Mouse (Mus musculus): ENCODE measurements at regions not wholly inside any gene's neighbourhood (a gene's known extent, or its start where the extent isn't known, plus 50 kb on each side); places are given as distances from the start of the nearest gene placed in this dataset.
A peak's percentile ranks its signal among the peaks of the same experiment; 100 is the strongest.

- H3K4me2 ChIP-seq (ENCODE audit: low read depth): no peak overlapping the region
- H3ac ChIP-seq (ENCODE audit: control insufficient read depth, insufficient read length): no peak overlapping the region
- no peaks in the 10 kb centered on the region for H3K79me2 ChIP-seq (ENCODE audit: control insufficient read depth, insufficient read depth)
- no peak overlapping the region for H3K4me3 ChIP-seq
- TF ChIP-seq CEBPB (IDR thresholded peaks at IDR 0.05; ENCODE audit: insufficient read depth, poor library complexity, severe bottlenecking): peak; percentile 90
- TF ChIP-seq POLR2AphosphoS2 (IDR thresholded peaks at IDR 0.05; ENCODE audit: insufficient read length, low read depth): no peak
- H3K36me3 ChIP-seq (ENCODE audit: control insufficient read depth, insufficient read depth): no peaks in the 10 kb centered on the region
- no peaks in the 10 kb centered on the region for H3K27me3 ChIP-seq (ENCODE audit: control insufficient read depth, insufficient read depth, insufficient read length)
Measured at GRCm38 (mm10) chr3:124770326-124770725, 189.4 kb upstream of the 1700003H04Rik start.

DNA sequence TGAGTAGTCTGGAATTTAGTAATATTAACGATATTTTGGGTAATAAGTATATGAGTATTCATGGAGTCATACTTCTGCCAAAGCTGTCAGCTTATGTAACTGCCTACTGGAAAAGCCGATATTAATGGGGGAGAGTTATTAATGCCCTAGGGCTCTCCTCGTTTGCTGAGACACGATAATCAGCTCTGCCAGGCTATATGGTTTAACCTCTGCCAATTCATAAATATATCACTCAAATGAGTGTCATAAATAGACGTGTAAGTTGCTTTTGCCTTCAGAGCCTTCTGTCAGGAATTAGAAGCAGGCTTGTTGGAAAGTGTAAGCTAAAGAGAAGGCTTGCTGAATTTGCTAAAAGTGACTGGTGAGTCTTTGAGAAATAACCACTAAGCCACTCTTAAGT is 188.4 kb upstream of the 1700003H04Rik start:
- Histone ChIP-seq H3K27me3 (ENCODE audit: control insufficient read depth, insufficient read depth, insufficient read length) (no peaks in the 10 kb centered on the region), H3K4me3 (no peak overlapping the region), H3K4me2 (ENCODE audit: low read depth) (no peak overlapping the region), H3K79me2 (ENCODE audit: control insufficient read depth, insufficient read depth) (no peaks in the 10 kb centered on the region), H3ac (ENCODE audit: control insufficient read depth, insufficient read length) (no peak overlapping the region), H3K36me3 (ENCODE audit: control insufficient read depth, insufficient read depth) (no peaks in the 10 kb centered on the region)
- TF ChIP-seq POLR2A (IDR thresholded peaks at IDR 0.05; ENCODE audit: insufficient read length, low read depth) (no peak), TCF3 (IDR thresholded peaks at IDR 0.05; ENCODE audit: insufficient read length, low read depth) (no peak), MAX (IDR thresholded peaks at IDR 0.05; ENCODE audit: low read depth) (no peak), E2F4 (IDR thresholded peaks at IDR 0.05; ENCODE audit: insufficient read depth) (no peak), TCF12 (IDR thresholded peaks at IDR 0.05; ENCODE audit: insufficient read depth, poor library complexity, severe bottlenecking) (no peak), USF1 (IDR thresholded peaks at IDR 0.05; ENCODE audit: low read depth) (no peak), CEBPB (IDR thresholded peaks at IDR 0.05; ENCODE audit: insufficient read depth, poor library complexity, severe bottlenecking) (no peak)

GRCm38 (mm10) chr3:124755693-124756435 is 175.0 kb upstream of the 1700003H04Rik start:
- Histone ChIP-seq H3K27me3 (ENCODE audit: control insufficient read depth, insufficient read depth, insufficient read length) (no peaks in the 10 kb centered on the region), H3ac (ENCODE audit: control insufficient read depth, insufficient read length) (no peak overlapping the region), H3K79me2 (ENCODE audit: control insufficient read depth, insufficient read depth) (no peaks in the 10 kb centered on the region), H3K4me2 (ENCODE audit: low read depth) (no peak overlapping the region), H3K36me3 (ENCODE audit: control insufficient read depth, insufficient read depth) (no peaks in the 10 kb centered on the region), H3K4me3 (no peak overlapping the region)
- no peak for TF ChIP-seq REST (IDR thresholded peaks at IDR 0.05; ENCODE audit: insufficient read depth, insufficient read length)
- no peak for TF ChIP-seq POLR2A (IDR thresholded peaks at IDR 0.05; ENCODE audit: insufficient read length, low read depth)
- TF ChIP-seq MYOD1 (IDR thresholded peaks at IDR 0.05; ENCODE audit: control insufficient read depth in 1 of 3, insufficient read length in 2 of 3, low read depth in 2 of 3): no peak
- no peak for TF ChIP-seq E2F4 (IDR thresholded peaks at IDR 0.05; ENCODE audit: insufficient read depth)
- TF ChIP-seq POLR2AphosphoS2 (IDR thresholded peaks at IDR 0.05; ENCODE audit: insufficient read length, low read depth): no peak
- TF ChIP-seq CEBPB (IDR thresholded peaks at IDR 0.05; ENCODE audit: insufficient read depth, poor library complexity, severe bottlenecking): no peak
- TF ChIP-seq TCF12 (IDR thresholded peaks at IDR 0.05; ENCODE audit: insufficient read depth, poor library complexity, severe bottlenecking): no peak
- TF ChIP-seq MYOG (IDR thresholded peaks at IDR 0.05; ENCODE audit: control insufficient read depth in 1 of 3, insufficient read depth in 1 of 3, insufficient read length in 2 of 3, low read depth in 2 of 3): no peak
- TF ChIP-seq MAX (IDR thresholded peaks at IDR 0.05; ENCODE audit: low read depth): no peak
- no peak for TF ChIP-seq TCF3 (IDR thresholded peaks at IDR 0.05; ENCODE audit: insufficient read length, low read depth)
- TF ChIP-seq SRF (IDR thresholded peaks at IDR 0.05; ENCODE audit: control insufficient read depth, insufficient read length, low read depth): no peak
- no peak for TF ChIP-seq USF1 (IDR thresholded peaks at IDR 0.05; ENCODE audit: low read depth)

- Histone ChIP-seq H3K27me3 (ENCODE audit: control insufficient read depth, insufficient read depth, insufficient read length) (no peaks in the 10 kb centered on the region), H3K79me2 (ENCODE audit: control insufficient read depth, insufficient read depth) (no peaks in the 10 kb centered on the region), H3ac (ENCODE audit: control insufficient read depth, insufficient read length) (no peak overlapping the region), H3K4me2 (ENCODE audit: low read depth) (no peak overlapping the region), H3K36me3 (ENCODE audit: control insufficient read depth, insufficient read depth) (no peaks in the 10 kb centered on the region), H3K4me3 (no peak overlapping the region)
- TF ChIP-seq USF1 (IDR thresholded peaks at IDR 0.05; ENCODE audit: low read depth) (peak; percentile 23), REST (IDR thresholded peaks at IDR 0.05; ENCODE audit: insufficient read depth, insufficient read length) (no peak), CEBPB (IDR thresholded peaks at IDR 0.05; ENCODE audit: insufficient read depth, poor library complexity, severe bottlenecking) (no peak)
Measured at GRCm38 (mm10) chr3:124752571-124753118, 171.7 kb upstream of the 1700003H04Rik start.

- Histone ChIP-seq H3K4me3 (no peak overlapping the region), H3ac (ENCODE audit: control insufficient read depth, insufficient read length) (no peak overlapping the region), H3K36me3 (ENCODE audit: control insufficient read depth, insufficient read depth) (no peaks in the 10 kb centered on the region), H3K4me2 (ENCODE audit: low read depth) (no peak overlapping the region), H3K27me3 (ENCODE audit: control insufficient read depth, insufficient read depth, insufficient read length) (no peaks in the 10 kb centered on the region), H3K79me2 (ENCODE audit: control insufficient read depth, insufficient read depth) (no peaks in the 10 kb centered on the region)
- TF ChIP-seq USF1 (IDR thresholded peaks at IDR 0.05; ENCODE audit: low read depth): no peak
- TF ChIP-seq SRF (IDR thresholded peaks at IDR 0.05; ENCODE audit: control insufficient read depth, insufficient read length, low read depth): no peak
- no peak for TF ChIP-seq MYOD1 (IDR thresholded peaks at IDR 0.05; ENCODE audit: control insufficient read depth in 1 of 3, insufficient read length in 2 of 3, low read depth in 2 of 3)
- no peak for TF ChIP-seq TCF12 (IDR thresholded peaks at IDR 0.05; ENCODE audit: insufficient read depth, poor library complexity, severe bottlenecking)
- no peak for TF ChIP-seq TCF3 (IDR thresholded peaks at IDR 0.05; ENCODE audit: insufficient read length, low read depth)
- no peak for TF ChIP-seq E2F4 (IDR thresholded peaks at IDR 0.05; ENCODE audit: insufficient read depth)
- TF ChIP-seq MAX (IDR thresholded peaks at IDR 0.05; ENCODE audit: low read depth): no peak
- TF ChIP-seq MYOG (IDR thresholded peaks at IDR 0.05; ENCODE audit: control insufficient read depth in 1 of 3, insufficient read depth in 1 of 3, insufficient read length in 2 of 3, low read depth in 2 of 3): no peak
- no peak for TF ChIP-seq REST (IDR thresholded peaks at IDR 0.05; ENCODE audit: insufficient read depth, insufficient read length)
- no peak for TF ChIP-seq CEBPB (IDR thresholded peaks at IDR 0.05; ENCODE audit: insufficient read depth, poor library complexity, severe bottlenecking)
Measured at GRCm38 (mm10) chr3:124749314-124749713, 168.4 kb upstream of the 1700003H04Rik start.
